Comparison of ENCODE assay signal across 8 mouse cellular contexts in genomic region chr7:118584926-118585325, GRCm38 (mm10). TPM values are rescaled to one million over a fixed set of nuclear protein-coding genes. Genes with fewer than 3 reads are reported as not detected.
DNase-seq lines count a peak whose midpoint lies in the region; ATAC-seq lines count a peak whose summit lies in the region.

No protein-coding gene starts in this region.

- H3K36me3 ChIP-seq in megakaryocyte, embryonic 14.5 days (replicated peaks; ENCODE audit: low read length), result no peaks in the 10 kb centered on the region
- no peaks in the 10 kb centered on the region for H3K36me3 ChIP-seq in limb, embryonic 15.5 days
- no peaks in the 10 kb centered on the region for H3K36me3 ChIP-seq in stomach, embryonic 15.5 days

- DNase-seq in cerebellum, adult 9-10 months, result peak; percentile 39
- DNase-seq in cerebellum, adult 18-20 months, result no peak
- DNase-seq in kidney, postnatal 10 days, result no peak

- ATAC-seq in megakaryocyte, adult 5-6 weeks (ENCODE audit: poor library complexity, severe bottlenecking), result no peak
- no peak; the same call in 1 of the 2 replicates for ATAC-seq in limb, embryonic 15.5 days (ENCODE audit: insufficient number of reproducible peaks, low FRiP score, low TSS enrichment, low read depth)
- ATAC-seq in stomach, embryonic 15.5 days (ENCODE audit: insufficient read depth, low FRiP score, low read depth), result no peak; the same call in 1 of the 2 replicates
- no peak for ATAC-seq in erythroid progenitor cell, adult 5-6 weeks (replicated peaks; ENCODE audit: low FRiP score, poor library complexity, severe bottlenecking)

- H3K27ac ChIP-seq in limb, embryonic 15.5 days, result no peak overlapping the region
- no peak overlapping the region for H3K27ac ChIP-seq in stomach, embryonic 15.5 days

- H3K4me2 ChIP-seq in limb, embryonic 15.5 days, result peak overlapping the region; percentile 97
- peak overlapping the region; percentile 95 for H3K4me2 ChIP-seq in stomach, embryonic 15.5 days

- H3K4me3 ChIP-seq in megakaryocyte, embryonic 14.5 days (replicated peaks), result peak overlapping the region; percentile 90
- H3K4me3 ChIP-seq in limb, embryonic 15.5 days, result peak overlapping the region; percentile 69
- H3K4me3 ChIP-seq in stomach, embryonic 15.5 days (replicated peaks), result peak overlapping the region; percentile 65

- no peak overlapping the region for H3K9ac ChIP-seq in limb, embryonic 15.5 days
- H3K9ac ChIP-seq in stomach, embryonic 15.5 days, result no peak overlapping the region

- H3K27me3 ChIP-seq in megakaryocyte, embryonic 14.5 days (replicated peaks), result peaks cover 43% of the 10 kb centered on the region
- H3K27me3 ChIP-seq in limb, embryonic 15.5 days, result no peaks in the 10 kb centered on the region
- H3K27me3 ChIP-seq in stomach, embryonic 15.5 days (replicated peaks), result no peaks in the 10 kb centered on the region

- H3K4me1 ChIP-seq in megakaryocyte, embryonic 14.5 days, result peaks cover 11% of the 10 kb centered on the region
- peaks cover 12% of the 10 kb centered on the region for H3K4me1 ChIP-seq in limb, embryonic 15.5 days
- H3K4me1 ChIP-seq in stomach, embryonic 15.5 days, result peaks cover 4% of the 10 kb centered on the region; the same call in 1 of the 2 replicates

- H3K9me3 ChIP-seq in megakaryocyte, embryonic 14.5 days, result peaks cover 48% of the 10 kb centered on the region
- no peaks in the 10 kb centered on the region for H3K9me3 ChIP-seq in limb, embryonic 15.5 days
- no peaks in the 10 kb centered on the region for H3K9me3 ChIP-seq in stomach, embryonic 15.5 days

- WGBS in limb, embryonic 15.5 days, result 64% methylated on average over 5 of the region's 5 CpGs
- 65% methylated on average over 5 of the region's 5 CpGs for WGBS in stomach, embryonic 15.5 days

RNA-seq across cellular contexts. Expression of gene Tmc7, which starts 0.4 kb away (rescaled TPM):
- not detected in 2 replicates for polyA plus RNA-seq in megakaryocyte, embryonic 14.5 days (2012; ENCODE audit: insufficient read depth, low replicate concordance)
- 0.05 and 0.54 TPM in 2 replicates for total RNA-seq in megakaryocyte, adult 5-6 weeks (2015)
- 0.11 TPM in 1 of 2 replicates, not detected in the other for total RNA-seq in megakaryocyte, adult 5-6 weeks (2017)
- polyA plus RNA-seq in limb, embryonic 15.5 days (2015; fragmentation: Nextera tagmentation; extraction: Ambion mirVana), result 3.4 and 3.8 TPM in 2 replicates
- polyA plus RNA-seq in stomach, embryonic 15.5 days (2015; fragmentation: Nextera tagmentation; extraction: Ambion mirVana), result 8.4 and 9.2 TPM in 2 replicates
- total RNA-seq in erythroid progenitor cell, adult 5-6 weeks (2015; ENCODE audit: low replicate concordance), result 0.42 and 0.72 TPM in 2 replicates
- 0.39 TPM in 1 of 2 replicates, not detected in the other for total RNA-seq in erythroid progenitor cell, adult 5-6 weeks (2017; ENCODE audit: low replicate concordance)

RNA-seq across cellular contexts. Expression of gene Tmc5, which starts 12.2 kb away (rescaled TPM):
- polyA plus RNA-seq in megakaryocyte, embryonic 14.5 days (2012; ENCODE audit: insufficient read depth, low replicate concordance), result 0.17 TPM in 1 of 2 replicates, not detected in the other
- not detected in 2 replicates for total RNA-seq in megakaryocyte, adult 5-6 weeks (2015)
- total RNA-seq in megakaryocyte, adult 5-6 weeks (2017), result not detected in 2 replicates
- 0.24 and 0.56 TPM in 2 replicates for polyA plus RNA-seq in limb, embryonic 15.5 days (2015; fragmentation: Nextera tagmentation; extraction: Ambion mirVana)
- 2.1 and 2.7 TPM in 2 replicates for polyA plus RNA-seq in stomach, embryonic 15.5 days (2015; fragmentation: Nextera tagmentation; extraction: Ambion mirVana)
- total RNA-seq in erythroid progenitor cell, adult 5-6 weeks (2015; ENCODE audit: low replicate concordance), result not detected in 2 replicates
- not detected in 2 replicates for total RNA-seq in erythroid progenitor cell, adult 5-6 weeks (2017; ENCODE audit: low replicate concordance)

RNA-seq across cellular contexts. Expression of gene Coq7, which starts 51.8 kb away (rescaled TPM):
- polyA plus RNA-seq in megakaryocyte, embryonic 14.5 days (2012; ENCODE audit: insufficient read depth, low replicate concordance), result 19.9 TPM in 1 of 2 replicates, not detected in the other
- 18.3 and 19.5 TPM in 2 replicates for total RNA-seq in megakaryocyte, adult 5-6 weeks (2015)
- total RNA-seq in megakaryocyte, adult 5-6 weeks (2017), result 20.9 and 21.5 TPM in 2 replicates
- 71.6 and 78.6 TPM in 2 replicates for polyA plus RNA-seq in limb, embryonic 15.5 days (2015; fragmentation: Nextera tagmentation; extraction: Ambion mirVana)
- polyA plus RNA-seq in stomach, embryonic 15.5 days (2015; fragmentation: Nextera tagmentation; extraction: Ambion mirVana), result 105 and 113 TPM in 2 replicates
- total RNA-seq in erythroid progenitor cell, adult 5-6 weeks (2015; ENCODE audit: low replicate concordance), result 8.8 and 16.6 TPM in 2 replicates
- total RNA-seq in erythroid progenitor cell, adult 5-6 weeks (2017; ENCODE audit: low replicate concordance), result 3.3 and 13.6 TPM in 2 replicates
